Mouse (Mus musculus) embryonic facial prominence, embryonic 13.5 days (tissue): ENCODE results near the gene Slc5a3. TPM values are rescaled to one million over a fixed set of nuclear protein-coding genes. Genes with fewer than 3 reads are reported as not detected.
A peak's percentile ranks its signal among the peaks of the same experiment; 100 is the strongest.

ENCODE experiments used
- ATAC-seq: fragments of 200-750 bp; cut with Nextera tagmentation; 2 replicates; pipeline ENCODE4 v1.8.0; 2017; ENCODE audit warnings: low read depth; ENCODE audit not compliant: insufficient number of reproducible peaks, insufficient read depth, low FRiP score, low TSS enrichment
- H3K27ac ChIP-seq: fragments of 300-500 bp; sonication (generic); 2 replicates; pipeline ENCODE4 v1.5.1; 2015; ENCODE audit warnings: moderate library complexity, mild to moderate bottlenecking, inconsistent platforms
- H3K27me3 ChIP-seq: fragments of 300-500 bp; sonication (generic); 2 replicates; pipeline ENCODE4 v1.6.1; 2015; ENCODE audit warnings: mild to moderate bottlenecking, inconsistent platforms
- H3K36me3 ChIP-seq: fragments of 300-500 bp; sonication (generic); 2 replicates; pipeline ENCODE4 v1.6.1; 2015; ENCODE audit warnings: mild to moderate bottlenecking, inconsistent platforms
- H3K4me1 ChIP-seq: fragments of 300-500 bp; sonication (generic); 2 replicates; pipeline ENCODE4 v1.6.1; 2015; ENCODE audit warnings: inconsistent platforms
- H3K4me2 ChIP-seq: fragments of 300-500 bp; sonication (generic); 2 replicates; pipeline ENCODE4 v1.6.1; 2015; ENCODE audit warnings: moderate library complexity, mild to moderate bottlenecking, inconsistent platforms
- H3K4me3 ChIP-seq: fragments of 300-500 bp; sonication (generic); 2 replicates; pipeline ENCODE4 v1.5.1; 2015; ENCODE audit warnings: mild to moderate bottlenecking, inconsistent platforms
- H3K9ac ChIP-seq: fragments of 300-500 bp; sonication (generic); 2 replicates; pipeline ENCODE4 v1.6.1; 2015; ENCODE audit warnings: mild to moderate bottlenecking, inconsistent platforms
- H3K9me3 ChIP-seq: fragments of 300-500 bp; sonication (generic); 2 replicates; pipeline ENCODE4 v1.6.1; 2016; ENCODE audit warnings: inconsistent platforms
- WGBS: fragments of 180-500 bp; shearing (Covaris S2); methylation state at CpG from one replicate; pipeline ENCODE4 v1.1.7; 2015; ENCODE audit warnings: mixed read lengths; 5-methylcytosine and 5-hydroxymethylcytosine counted together
- polyA plus RNA-seq: library from polyadenylated mRNA; unstranded; fragments of >200 nt; fragmentation: Nextera tagmentation; extraction: Ambion mirVana; gene quantifications from 2 replicates; pipeline ENCODE4 v1.2.1, GENCODE M21; 2015

The Slc5a3 gene
- polyA plus RNA-seq, 1 experiment from 2014 or later: 7.8 TPM

DNA sequence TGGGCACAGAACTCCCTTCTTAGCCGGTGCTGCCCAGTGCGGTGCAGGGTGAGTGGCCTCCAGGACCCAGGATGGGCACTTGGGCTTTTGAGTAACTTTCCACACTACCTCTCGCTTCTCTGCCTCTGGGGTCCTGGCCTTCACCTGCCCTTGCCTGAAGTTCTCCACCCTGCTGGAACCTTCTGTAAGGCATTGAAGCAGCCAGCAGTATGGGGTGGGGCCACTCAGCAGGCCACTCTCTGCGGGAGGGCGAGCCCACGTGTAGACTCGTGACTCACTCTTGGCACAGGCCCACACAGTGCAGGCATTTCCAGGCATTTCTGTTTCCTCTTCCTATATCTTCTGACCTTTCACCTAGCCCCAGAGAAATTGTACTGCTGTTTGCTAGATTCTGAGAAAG lies 18.7 kb upstream of the Slc5a3 start:
- Histone ChIP-seq H3K9me3 (no peaks in the 10 kb centered on the region), H3K9ac (no peak overlapping the region), H3K27me3 (no peaks in the 10 kb centered on the region), H3K4me2 (no peak overlapping the region), H3K4me3 (no peak overlapping the region), H3K4me1 (no peaks in the 10 kb centered on the region), H3K27ac (no peak overlapping the region), H3K36me3 (no peaks in the 10 kb centered on the region)
- no peak for ATAC-seq
- 96% methylated on average over 7 of the region's 7 CpGs for WGBS

DNA sequence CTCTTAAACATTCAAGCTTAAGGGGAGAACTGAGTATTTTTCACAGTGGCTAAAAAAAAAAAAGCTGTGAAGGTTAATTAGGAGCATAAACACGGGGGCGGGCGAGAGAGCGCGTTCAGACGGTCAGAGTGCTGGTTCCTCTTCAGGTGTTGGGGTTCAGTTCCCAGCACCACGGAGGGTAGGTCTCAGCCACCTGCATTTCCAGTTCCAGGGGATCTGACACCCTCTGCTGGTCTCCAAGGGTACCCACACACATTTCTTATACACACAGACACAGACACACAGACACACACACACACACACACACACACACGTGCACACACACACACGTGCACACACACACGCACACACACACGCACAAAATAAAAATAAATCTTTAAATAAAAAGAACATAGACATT lies 18.2 kb upstream of the Slc5a3 start:
- WGBS: 93% methylated on average over 11 of the region's 11 CpGs
- Histone ChIP-seq H3K27me3 (no peaks in the 10 kb centered on the region), H3K36me3 (no peaks in the 10 kb centered on the region), H3K4me2 (no peak overlapping the region), H3K27ac (no peak overlapping the region), H3K4me1 (no peaks in the 10 kb centered on the region), H3K9ac (no peak overlapping the region), H3K9me3 (no peaks in the 10 kb centered on the region), H3K4me3 (no peak overlapping the region)
- no peak for ATAC-seq

DNA sequence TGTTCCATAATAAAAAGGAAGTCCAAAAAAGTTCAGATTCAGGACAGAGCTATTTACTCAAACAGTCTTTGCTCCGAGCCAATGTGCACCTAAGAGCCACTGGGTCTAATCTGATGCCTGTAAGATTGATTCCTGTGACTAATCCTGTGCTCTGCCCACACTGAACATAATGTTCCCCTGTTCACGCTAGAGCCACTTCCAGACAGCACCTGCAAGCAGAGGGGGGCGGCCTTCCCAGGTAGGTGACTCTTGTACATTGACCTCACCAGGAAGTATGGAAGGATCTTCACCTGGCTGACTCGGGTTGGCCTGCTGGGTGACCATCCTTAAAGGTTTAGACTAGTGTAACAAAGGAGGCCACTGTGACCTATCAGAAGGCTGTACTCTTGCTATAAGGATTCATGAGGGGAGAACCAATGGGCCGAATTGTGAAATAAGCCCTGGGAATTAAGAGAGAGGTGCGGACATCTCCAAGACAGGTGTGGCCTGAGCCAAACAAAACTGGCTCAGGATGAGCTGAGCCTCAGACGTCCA lies 6.3 kb upstream of the Slc5a3 start:
- peaks cover 10% of the 10 kb centered on the region; the same call in 1 of the 2 replicates for H3K9me3 ChIP-seq
- H3K36me3 ChIP-seq: no peaks in the 10 kb centered on the region
- H3K4me1 ChIP-seq: no peaks in the 10 kb centered on the region
- no peak overlapping the region for H3K4me2 ChIP-seq
- H3K4me3 ChIP-seq: no peak overlapping the region
- no peaks in the 10 kb centered on the region for H3K27me3 ChIP-seq
- H3K9ac ChIP-seq: no peak overlapping the region
- no peak for ATAC-seq
- no peak overlapping the region for H3K27ac ChIP-seq
- 75% methylated on average over 7 of the region's 7 CpGs for WGBS

DNA sequence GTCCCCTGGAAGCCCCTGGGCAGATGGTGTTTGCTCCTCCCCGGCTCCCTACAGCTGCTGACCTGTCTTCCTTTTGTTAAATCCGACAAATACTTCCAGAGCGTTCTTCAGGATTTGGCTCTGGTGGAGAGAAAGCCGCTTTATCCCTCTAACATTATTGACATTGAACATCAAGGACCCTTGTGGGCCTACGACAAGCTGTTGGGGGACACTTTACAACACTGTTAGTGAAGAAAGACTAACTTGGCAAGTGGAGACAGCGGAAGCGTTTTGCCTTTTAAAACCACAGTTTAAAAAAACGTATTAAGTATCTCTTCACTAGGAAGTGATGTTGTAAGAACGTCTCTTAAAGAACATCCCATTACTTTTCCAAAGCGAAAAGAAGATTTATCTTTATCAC lies 5.6 kb upstream of the Slc5a3 start:
- no peak for ATAC-seq
- H3K4me1 ChIP-seq: peaks cover 4% of the 10 kb centered on the region; the same call in 1 of the 2 replicates
- WGBS: 75% methylated on average over 10 of the region's 10 CpGs

DNA sequence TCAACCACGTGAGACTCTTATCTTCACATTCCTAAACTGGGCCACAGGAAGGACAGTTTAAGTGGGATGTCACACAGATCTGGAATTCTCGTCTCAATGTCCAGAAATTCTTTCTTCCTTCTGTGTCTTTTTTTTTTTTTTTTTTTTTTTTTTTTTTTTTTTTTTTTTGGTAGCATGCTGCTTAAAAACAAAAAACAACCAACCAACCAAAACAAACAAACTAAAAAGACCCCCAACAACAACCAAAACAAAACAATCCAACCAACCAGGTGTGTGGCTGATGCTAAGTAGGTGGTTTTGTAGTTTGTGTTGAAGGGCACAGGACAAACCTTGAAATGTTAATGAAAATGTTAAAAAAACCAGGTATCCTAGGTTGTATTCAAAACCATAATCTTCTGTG lies 1.4 kb upstream of the Slc5a3 start:
- no peak for ATAC-seq
- Histone ChIP-seq H3K27me3 (no peaks in the 10 kb centered on the region), H3K4me3 (no peak overlapping the region), H3K36me3 (peaks cover 9% of the 10 kb centered on the region), H3K4me2 (no peak overlapping the region), H3K4me1 (peaks cover 21% of the 10 kb centered on the region), H3K9ac (no peak overlapping the region), H3K27ac (no peak overlapping the region), H3K9me3 (peaks cover 10% of the 10 kb centered on the region; the same call in 1 of the 2 replicates)
- 63% methylated on average over 2 of the region's 2 CpGs for WGBS

More for the DNA sequence above, 5.6 kb upstream of the Slc5a3 start:
- Histone ChIP-seq H3K9ac (no peak overlapping the region), H3K9me3 (peaks cover 10% of the 10 kb centered on the region; the same call in 1 of the 2 replicates), H3K36me3 (no peaks in the 10 kb centered on the region), H3K27me3 (no peaks in the 10 kb centered on the region), H3K4me2 (no peak overlapping the region), H3K27ac (no peak overlapping the region), H3K4me3 (no peak overlapping the region)

DNA sequence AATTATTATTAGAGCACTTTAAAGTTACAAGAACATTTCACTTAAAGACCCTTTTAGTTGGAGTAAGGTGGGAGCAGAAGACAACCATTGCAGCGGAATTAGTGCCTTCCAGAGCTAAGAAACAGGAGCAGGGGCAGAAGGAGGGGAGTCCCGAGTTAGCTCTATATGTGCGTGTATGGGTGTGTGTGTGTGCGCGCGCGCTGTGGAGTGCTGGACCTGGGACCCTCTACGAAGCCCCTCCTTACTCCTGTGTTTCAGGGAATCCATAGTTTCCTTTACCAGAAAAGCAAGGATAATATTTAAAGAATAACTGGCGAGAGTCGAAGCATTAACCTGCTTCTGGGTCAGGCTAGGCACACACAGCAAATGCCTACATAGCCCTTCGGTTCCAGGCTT lies 668 bp upstream of the Slc5a3 start:
- peaks cover 21% of the 10 kb centered on the region for H3K4me1 ChIP-seq
- H3K36me3 ChIP-seq: peaks cover 17% of the 10 kb centered on the region
- H3K27me3 ChIP-seq: no peaks in the 10 kb centered on the region
- peak overlapping the region; percentile 88 for H3K4me3 ChIP-seq
- peak overlapping the region; percentile 80 for H3K4me2 ChIP-seq
- H3K27ac ChIP-seq: peak overlapping the region; percentile 86
- WGBS: 3% methylated on average over 11 of the region's 11 CpGs
- peaks cover 10% of the 10 kb centered on the region; the same call in 1 of the 2 replicates for H3K9me3 ChIP-seq
- peak overlapping the region; percentile 83 for H3K9ac ChIP-seq
- no peak for ATAC-seq

DNA sequence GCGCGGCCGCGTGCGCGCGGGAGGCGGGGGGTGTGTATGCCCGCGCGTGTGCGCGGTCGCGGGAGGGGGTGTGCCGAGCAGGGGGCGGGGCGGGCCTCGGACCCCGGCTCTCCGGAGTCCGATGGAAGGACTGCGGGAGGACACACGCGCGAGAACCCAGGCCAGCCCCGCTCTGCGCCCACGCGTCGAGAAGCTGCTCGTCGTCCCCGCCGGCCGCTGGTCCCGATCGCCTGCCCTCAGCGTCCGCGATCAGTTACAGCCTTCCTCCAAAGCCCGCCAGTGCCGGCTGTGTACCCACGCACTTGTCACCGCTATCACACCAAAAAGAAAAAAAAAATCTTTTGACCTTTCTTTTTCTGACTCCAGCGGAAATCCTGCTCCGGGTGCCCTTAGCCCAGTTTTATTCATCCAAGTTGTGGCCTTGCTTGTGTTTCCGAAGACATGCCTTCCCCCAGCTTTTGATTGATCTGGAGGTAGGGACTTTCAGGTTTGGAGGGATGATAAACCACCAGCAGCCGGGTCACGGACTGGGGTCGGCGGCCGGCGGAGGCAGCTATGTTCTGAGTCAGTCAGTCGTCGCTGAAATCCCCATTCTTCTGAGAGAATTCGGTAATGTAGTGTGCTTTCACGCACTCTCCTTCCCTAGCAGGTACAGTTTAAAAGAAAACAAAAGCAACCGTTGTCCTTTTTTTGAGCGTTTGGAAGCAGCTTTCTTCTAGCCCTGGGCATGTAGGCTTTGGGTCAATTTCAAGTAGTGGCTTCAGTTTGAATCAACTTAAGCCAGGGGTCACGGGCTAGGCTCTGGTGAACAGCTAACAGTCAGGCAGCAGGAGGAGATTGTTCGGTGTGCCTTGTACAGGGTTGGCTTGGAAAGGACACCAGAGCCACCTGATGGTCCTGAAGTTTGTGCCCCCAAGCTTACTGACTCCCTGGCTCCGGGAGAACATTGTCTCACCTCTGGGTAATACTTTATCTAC lies 810 bp downstream of the Slc5a3 start:
- H3K27ac ChIP-seq: no peak overlapping the region
- ATAC-seq: 0 out of 2 replicates have a peak, but pooled peaks have one; percentile 9

DNA sequence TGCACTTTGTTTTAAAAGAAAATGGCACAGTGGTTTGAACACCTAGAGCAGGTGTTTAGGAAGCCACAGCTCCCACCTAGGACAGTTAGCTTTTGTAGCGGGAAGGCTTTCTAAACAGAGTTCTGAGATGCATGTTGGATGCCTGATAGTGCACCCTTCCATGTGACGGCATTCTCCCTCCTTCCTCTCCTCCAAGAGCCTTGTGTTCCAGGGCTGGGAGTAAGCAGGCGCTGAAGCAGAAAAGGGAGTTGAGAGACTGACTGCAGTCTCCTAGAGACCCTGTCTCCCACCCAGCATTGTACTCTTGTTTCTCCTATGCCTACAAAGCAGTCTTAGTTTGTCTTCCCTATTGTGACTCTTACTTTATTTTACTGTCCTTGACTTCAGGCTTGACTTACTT lies 2.1 kb downstream of the Slc5a3 start:
- H3K27me3 ChIP-seq: no peaks in the 10 kb centered on the region
- peaks cover 21% of the 10 kb centered on the region for H3K4me1 ChIP-seq
- H3K36me3 ChIP-seq: peaks cover 31% of the 10 kb centered on the region
- no peaks in the 10 kb centered on the region for H3K9me3 ChIP-seq
- 86% methylated on average over 3 of the region's 3 CpGs for WGBS
- H3K4me3 ChIP-seq: peak overlapping the region; percentile 88
- H3K27ac ChIP-seq: no peak overlapping the region
- 0 out of 2 replicates have a peak overlapping the region, but pooled peaks have one; percentile 27 for H3K9ac ChIP-seq
- ATAC-seq: no peak
- peak overlapping the region; percentile 80 for H3K4me2 ChIP-seq

More for the DNA sequence above, 810 bp downstream of the Slc5a3 start:
- peaks cover 26% of the 10 kb centered on the region for H3K36me3 ChIP-seq
- H3K9ac ChIP-seq: peak overlapping the region; percentile 83
- no peaks in the 10 kb centered on the region for H3K27me3 ChIP-seq
- H3K9me3 ChIP-seq: peaks cover 7% of the 10 kb centered on the region; the same call in 1 of the 2 replicates
- peak overlapping the region; percentile 88 for H3K4me3 ChIP-seq
- peak overlapping the region; percentile 80 for H3K4me2 ChIP-seq
- H3K4me1 ChIP-seq: peaks cover 21% of the 10 kb centered on the region
- WGBS: 2% methylated on average over 55 of the region's 63 CpGs

DNA sequence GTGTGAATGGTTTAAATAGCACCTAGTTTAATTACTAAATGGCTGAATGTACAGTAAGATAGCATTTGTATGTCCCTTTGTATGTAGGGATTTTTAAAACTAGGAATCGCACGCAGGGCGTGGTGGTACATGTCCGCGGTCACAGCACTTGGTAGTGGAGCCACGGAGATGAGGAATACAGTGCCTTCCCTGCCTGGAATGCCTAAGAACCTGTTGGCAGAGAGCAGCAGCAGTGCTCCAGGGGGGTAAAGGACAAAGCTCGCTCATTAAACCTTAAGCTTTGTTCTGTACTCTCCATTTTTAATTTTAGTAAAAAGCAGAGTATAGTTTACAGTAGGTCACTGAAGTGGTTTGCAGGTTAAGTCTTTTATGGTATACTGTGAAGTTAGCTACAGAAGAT lies 3.5 kb downstream of the Slc5a3 start:
- WGBS: 94% methylated on average over 7 of the region's 7 CpGs
- no peaks in the 10 kb centered on the region for H3K27me3 ChIP-seq

DNA sequence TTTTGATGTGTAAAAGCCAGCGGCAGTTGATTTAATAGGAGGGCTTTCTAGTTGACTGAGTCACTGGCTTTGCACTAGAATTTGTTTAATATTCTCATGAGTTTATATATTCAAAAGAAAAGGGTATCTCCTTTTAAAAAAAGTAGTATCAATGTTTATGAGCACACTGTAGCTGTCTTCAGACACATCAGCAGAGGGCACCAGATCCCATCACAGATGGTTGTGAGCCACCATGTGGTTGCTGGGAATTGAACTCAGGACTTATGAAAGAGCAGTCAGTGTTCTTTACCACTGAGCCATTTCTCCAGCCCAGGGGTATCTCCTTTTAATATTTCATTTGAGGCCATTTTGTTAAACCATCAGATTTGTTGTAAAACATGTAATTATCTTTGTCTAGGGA lies 4.7 kb downstream of the Slc5a3 start:
- ATAC-seq: no peak
- Histone ChIP-seq H3K4me2 (no peak overlapping the region), H3K27me3 (no peaks in the 10 kb centered on the region), H3K9me3 (no peaks in the 10 kb centered on the region), H3K36me3 (peaks cover 39% of the 10 kb centered on the region), H3K4me1 (peaks cover 17% of the 10 kb centered on the region), H3K27ac (no peak overlapping the region), H3K9ac (no peak overlapping the region), H3K4me3 (no peak overlapping the region)
- 95% methylated on average over 1 of the region's 1 CpGs for WGBS

More for the DNA sequence above, 3.5 kb downstream of the Slc5a3 start:
- Histone ChIP-seq H3K27ac (no peak overlapping the region), H3K4me3 (no peak overlapping the region), H3K36me3 (peaks cover 32% of the 10 kb centered on the region), H3K9me3 (no peaks in the 10 kb centered on the region), H3K4me1 (peaks cover 21% of the 10 kb centered on the region), H3K9ac (no peak overlapping the region), H3K4me2 (no peak overlapping the region)
- ATAC-seq: no peak

DNA sequence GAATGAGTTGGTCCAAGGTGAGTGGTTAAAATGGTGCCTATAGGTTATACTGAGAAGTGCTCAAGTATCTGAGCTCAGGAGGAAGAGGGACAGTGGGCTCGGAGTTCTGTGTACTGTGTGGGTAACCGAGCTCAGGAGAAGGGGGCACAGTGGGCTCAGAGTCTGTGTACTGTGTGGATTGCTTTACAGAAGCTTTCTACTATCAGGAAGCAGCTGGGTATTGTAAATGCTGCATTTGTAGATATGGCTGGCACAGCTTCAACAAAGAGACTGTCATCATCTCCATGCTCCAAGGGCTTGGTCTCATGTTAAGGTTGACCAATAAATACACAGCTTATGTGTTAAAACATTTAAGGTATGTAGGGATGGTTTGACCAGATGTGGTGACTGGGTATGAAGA lies 6.7 kb downstream of the Slc5a3 start:
- Histone ChIP-seq H3K27me3 (no peaks in the 10 kb centered on the region), H3K4me3 (no peak overlapping the region), H3K27ac (no peak overlapping the region), H3K4me2 (no peak overlapping the region), H3K9me3 (no peaks in the 10 kb centered on the region), H3K36me3 (peaks cover 47% of the 10 kb centered on the region), H3K9ac (no peak overlapping the region), H3K4me1 (peaks cover 8% of the 10 kb centered on the region)
- WGBS: 94% methylated on average over 2 of the region's 2 CpGs
- ATAC-seq: no peak

DNA sequence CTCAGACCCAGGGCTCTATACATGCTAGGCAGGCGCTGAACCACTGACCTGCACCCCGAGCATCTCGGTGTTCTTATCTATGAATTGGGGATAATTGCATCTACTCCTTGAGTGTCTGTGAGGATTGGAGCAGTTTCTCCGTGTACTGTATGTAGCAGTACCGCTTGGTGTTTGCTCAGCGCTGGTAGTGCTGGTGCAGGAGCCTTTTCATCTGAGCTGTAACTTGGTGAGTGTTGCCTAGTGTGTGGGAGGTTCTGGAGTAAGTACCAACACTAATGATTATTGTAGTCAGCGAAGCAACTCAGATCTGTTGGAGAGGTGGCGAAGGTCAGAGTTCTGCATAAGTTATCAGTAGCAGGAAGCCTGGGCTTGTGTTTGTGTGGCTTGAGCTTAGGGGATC lies 12.2 kb downstream of the Slc5a3 start:
- Histone ChIP-seq H3K27ac (no peak overlapping the region), H3K9ac (no peak overlapping the region), H3K4me3 (no peak overlapping the region), H3K9me3 (no peaks in the 10 kb centered on the region), H3K4me2 (no peak overlapping the region), H3K36me3 (peaks cover 43% of the 10 kb centered on the region), H3K4me1 (no peaks in the 10 kb centered on the region), H3K27me3 (no peaks in the 10 kb centered on the region)
- 94% methylated on average over 8 of the region's 8 CpGs for WGBS
- ATAC-seq: no peak
